10 mouse cellular contexts compared by ENCODE assay signal in the genomic region with DNA sequence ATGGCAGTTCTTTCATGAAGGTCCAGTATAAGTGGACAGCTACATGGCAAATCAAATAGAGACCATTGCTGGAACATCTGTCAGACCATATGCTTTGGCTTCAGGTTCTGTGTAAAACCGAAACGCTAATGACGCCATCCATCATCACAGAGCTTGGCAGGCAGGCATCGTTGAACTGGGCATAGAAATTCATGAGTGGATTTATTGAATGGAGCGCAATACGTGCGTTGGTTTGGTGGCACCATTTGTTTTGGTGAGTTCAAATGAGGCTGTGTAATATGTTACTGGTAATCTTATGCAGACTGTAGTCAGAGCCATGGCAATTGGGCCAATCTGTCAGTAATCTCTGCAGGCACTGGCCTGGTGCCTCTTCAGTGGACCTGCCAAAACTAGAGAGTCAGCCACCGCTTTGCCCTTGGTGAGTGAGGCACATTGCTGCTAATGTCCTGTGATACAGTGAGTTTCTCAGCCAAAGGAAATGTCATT.
DNase-seq lines count a peak whose midpoint lies in the region; ATAC-seq lines count a peak whose summit lies in the region.
"Had no signal": no experiment of that assay in that cellular context is flagged by ENCODE, and none has a peak within 500 bp of the region (broad histone marks: within the 10 kb centered on the region; RNA-seq: fewer than 3 reads in every experiment).

No protein-coding gene starts in this region.

- WGBS in neural tube, embryonic 12.5 days: 77% methylated on average over 8 of the region's 8 CpGs
- WGBS in neural tube, embryonic 14.5 days: 63% methylated on average over 8 of the region's 8 CpGs
- WGBS in kidney, embryonic 15.5 days: 94% methylated on average over 8 of the region's 8 CpGs

- peak; percentile 3 for DNase-seq in adrenal gland, adult 8-10 months
- DNase-seq in adrenal gland, postnatal 4 days (ENCODE audit: low spot score in 2 of 2): no peak
- no peak for DNase-seq in neural tube, embryonic 10.5 days (ENCODE audit: extremely low spot score, low spot score)
- DNase-seq in gastrocnemius, postnatal 14 days: peak; percentile 41
- no peak for DNase-seq in thymus, postnatal 25 days

- ATAC-seq in neural tube, embryonic 12.5 days (ENCODE audit: low FRiP score, low read depth): 0 out of 2 replicates have a peak, but pooled peaks have one; percentile 25
- ATAC-seq in neural tube, embryonic 14.5 days (ENCODE audit: low read depth): peak; percentile 70
- no peak for ATAC-seq in kidney, embryonic 15.5 days (replicated peaks; ENCODE audit: low FRiP score)
- ATAC-seq: liver, embryonic 12.5 days; Patski had no signal

- no peaks in the 10 kb centered on the region for H3K27me3 ChIP-seq in neural tube, embryonic 12.5 days (replicated peaks)
- no peaks in the 10 kb centered on the region for H3K27me3 ChIP-seq in neural tube, embryonic 14.5 days (ENCODE audit: control insufficient read depth, insufficient read depth, low read length)
- no peaks in the 10 kb centered on the region for H3K27me3 ChIP-seq in kidney, embryonic 15.5 days
- H3K27me3 ChIP-seq: liver, embryonic 12.5 days; Patski had no signal

- H3K36me3 ChIP-seq in neural tube, embryonic 12.5 days: no peaks in the 10 kb centered on the region
- no peaks in the 10 kb centered on the region for H3K36me3 ChIP-seq in neural tube, embryonic 14.5 days (ENCODE audit: control insufficient read depth, insufficient read depth, low read length)
- no peaks in the 10 kb centered on the region for H3K36me3 ChIP-seq in kidney, embryonic 15.5 days
- H3K36me3 ChIP-seq: liver, embryonic 12.5 days had no signal

- H3K9ac ChIP-seq in neural tube, embryonic 12.5 days: no peak overlapping the region
- H3K9ac ChIP-seq in neural tube, embryonic 14.5 days (replicated peaks; ENCODE audit: low read depth, low read length): no peak overlapping the region
- no peak overlapping the region for H3K9ac ChIP-seq in kidney, embryonic 15.5 days
- H3K9ac ChIP-seq: liver, embryonic 12.5 days had no signal

- intact Hi-C loops in gastrocnemius, postnatal 14 days (cut with DNase I; ENCODE audit: low total_unique reads): no loop called here

- no peak overlapping the region for H3K4me2 ChIP-seq in neural tube, embryonic 12.5 days (replicated peaks)
- no peak overlapping the region for H3K4me2 ChIP-seq in neural tube, embryonic 14.5 days (ENCODE audit: low read depth, low read length)
- H3K4me2 ChIP-seq in kidney, embryonic 15.5 days: no peak overlapping the region
- H3K4me2 ChIP-seq: liver, embryonic 12.5 days had no signal

- no peak overlapping the region for H3K4me3 ChIP-seq in neural tube, embryonic 12.5 days
- no peak overlapping the region for H3K4me3 ChIP-seq in neural tube, embryonic 14.5 days (ENCODE audit: low read depth, low read length)
- no peak overlapping the region for H3K4me3 ChIP-seq in kidney, embryonic 15.5 days (replicated peaks)
- H3K4me3 ChIP-seq: liver, embryonic 12.5 days had no signal

- no peaks in the 10 kb centered on the region for H3K4me1 ChIP-seq in neural tube, embryonic 12.5 days
- no peaks in the 10 kb centered on the region for H3K4me1 ChIP-seq in neural tube, embryonic 14.5 days (ENCODE audit: control insufficient read depth, insufficient read depth, low read length)
- no peaks in the 10 kb centered on the region for H3K4me1 ChIP-seq in kidney, embryonic 15.5 days
- H3K4me1 ChIP-seq: liver, embryonic 12.5 days had no signal

- no peak overlapping the region for H3K27ac ChIP-seq in neural tube, embryonic 12.5 days
- no peak overlapping the region for H3K27ac ChIP-seq in neural tube, embryonic 14.5 days (ENCODE audit: low read depth, low read length)
- no peak overlapping the region for H3K27ac ChIP-seq in kidney, embryonic 15.5 days
- H3K27ac ChIP-seq: liver, embryonic 12.5 days had no signal

- H3K9me3 ChIP-seq in neural tube, embryonic 12.5 days: no peaks in the 10 kb centered on the region
- no peaks in the 10 kb centered on the region for H3K9me3 ChIP-seq in neural tube, embryonic 14.5 days (ENCODE audit: control insufficient read depth, low read length)
- H3K9me3 ChIP-seq in kidney, embryonic 15.5 days (replicated peaks): no peaks in the 10 kb centered on the region
- H3K9me3 ChIP-seq: liver, embryonic 12.5 days had no signal

Comparison
In these comparisons a context has a peak if more than half of its experiments do, and no peak if none do; other contexts are left out.
1. DNase-seq: peak in adrenal gland, adult 8-10 months (single experiment) and gastrocnemius, postnatal 14 days (single experiment); none in adrenal gland, postnatal 4 days (0 of 2), neural tube, embryonic 10.5 days (single experiment) and thymus, postnatal 25 days (single experiment).